Mouse (Mus musculus): Measurements from ENCODE around the gene Gja4. TPM values are rescaled to one million over a fixed set of nuclear protein-coding genes. Genes with fewer than 3 reads are reported as not detected.

Gene Gja4
- polyA plus RNA-seq, 1 experiment = not detected

GRCm38 (mm10) chr4:127327749-127328148 lies 13.9 kb upstream of the Gja4 start:
- TF ChIP-seq POLR2A (IDR thresholded peaks at IDR 0.05; ENCODE audit: insufficient read depth, low read depth, low read length) = no peak
- TF ChIP-seq CTCF (IDR thresholded peaks at IDR 0.05; ENCODE audit: insufficient read depth, low read depth, low read length) = no peak
- peaks cover 24% of the 10 kb centered on the region for H3K4me1 ChIP-seq (ENCODE audit: control insufficient read depth, insufficient read depth, low read length)
- no peak overlapping the region for H3K4me3 ChIP-seq (ENCODE audit: insufficient read depth, low read depth, low read length)
- 78% methylated on average over 6 of the region's 6 CpGs for WGBS
- H3K27ac ChIP-seq (ENCODE audit: insufficient read depth, low read depth, low read length) = no peak overlapping the region

- H3K4me3 ChIP-seq (ENCODE audit: insufficient read depth, low read depth, low read length) = no peak overlapping the region
- WGBS = 69% methylated on average over 7 of the region's 7 CpGs
- no peak overlapping the region for H3K27ac ChIP-seq (ENCODE audit: insufficient read depth, low read depth, low read length)
- H3K4me1 ChIP-seq (ENCODE audit: control insufficient read depth, insufficient read depth, low read length) = peaks cover 23% of the 10 kb centered on the region
- TF ChIP-seq CTCF (IDR thresholded peaks at IDR 0.05; ENCODE audit: insufficient read depth, low read depth, low read length) (no peak), POLR2A (IDR thresholded peaks at IDR 0.05; ENCODE audit: insufficient read depth, low read depth, low read length) (no peak)
These were observed 13.4 kb upstream of the Gja4 start for GRCm38 (mm10) chr4:127327258-127327657.

GRCm38 (mm10) chr4:127325276-127325675 lies 11.4 kb upstream of the Gja4 start:
- Histone ChIP-seq H3K27ac (ENCODE audit: insufficient read depth, low read depth, low read length) (no peak overlapping the region), H3K4me1 (ENCODE audit: control insufficient read depth, insufficient read depth, low read length) (peaks cover 11% of the 10 kb centered on the region), H3K4me3 (ENCODE audit: insufficient read depth, low read depth, low read length) (no peak overlapping the region)
- 86% methylated on average over 5 of the region's 5 CpGs for WGBS
- no peak for TF ChIP-seq POLR2A (IDR thresholded peaks at IDR 0.05; ENCODE audit: insufficient read depth, low read depth, low read length)

- 9% methylated on average over 6 of the region's 6 CpGs for WGBS
- H3K4me1 ChIP-seq (ENCODE audit: control insufficient read depth, insufficient read depth, low read length) = peaks cover 5% of the 10 kb centered on the region
- TF ChIP-seq CTCF (IDR thresholded peaks at IDR 0.05; ENCODE audit: insufficient read depth, low read depth, low read length) = peak; percentile 56
- TF ChIP-seq POLR2A (IDR thresholded peaks at IDR 0.05; ENCODE audit: insufficient read depth, low read depth, low read length) = no peak
- H3K4me3 ChIP-seq (ENCODE audit: insufficient read depth, low read depth, low read length) = no peak overlapping the region
- no peak overlapping the region for H3K27ac ChIP-seq (ENCODE audit: insufficient read depth, low read depth, low read length)
These were observed 10.9 kb upstream of the Gja4 start for GRCm38 (mm10) chr4:127324759-127325158.

GRCm38 (mm10) chr4:127324296-127324695 lies 10.5 kb upstream of the Gja4 start:
- Histone ChIP-seq H3K4me3 (ENCODE audit: insufficient read depth, low read depth, low read length) (no peak overlapping the region), H3K27ac (ENCODE audit: insufficient read depth, low read depth, low read length) (no peak overlapping the region), H3K4me1 (ENCODE audit: control insufficient read depth, insufficient read depth, low read length) (peaks cover 5% of the 10 kb centered on the region)
- TF ChIP-seq POLR2A (IDR thresholded peaks at IDR 0.05; ENCODE audit: insufficient read depth, low read depth, low read length) (no peak), CTCF (IDR thresholded peaks at IDR 0.05; ENCODE audit: insufficient read depth, low read depth, low read length) (no peak)
- 70% methylated on average over 10 of the region's 10 CpGs for WGBS

GRCm38 (mm10) chr4:127323651-127324050 lies 9.8 kb upstream of the Gja4 start:
- Histone ChIP-seq H3K27ac (ENCODE audit: insufficient read depth, low read depth, low read length) (no peak overlapping the region), H3K4me1 (ENCODE audit: control insufficient read depth, insufficient read depth, low read length) (peaks cover 5% of the 10 kb centered on the region), H3K4me3 (ENCODE audit: insufficient read depth, low read depth, low read length) (no peak overlapping the region)
- 92% methylated on average over 3 of the region's 3 CpGs for WGBS
- TF ChIP-seq CTCF (IDR thresholded peaks at IDR 0.05; ENCODE audit: insufficient read depth, low read depth, low read length) (no peak), POLR2A (IDR thresholded peaks at IDR 0.05; ENCODE audit: insufficient read depth, low read depth, low read length) (no peak)

- H3K4me3 ChIP-seq (ENCODE audit: insufficient read depth, low read depth, low read length) = no peak overlapping the region
- H3K27ac ChIP-seq (ENCODE audit: insufficient read depth, low read depth, low read length) = no peak overlapping the region
- WGBS = 6% methylated on average over 3 of the region's 3 CpGs
- peak; percentile 46; the same call in 1 of the 2 replicates for TF ChIP-seq CTCF (IDR thresholded peaks at IDR 0.05; ENCODE audit: insufficient read depth, low read depth, low read length)
- no peak for TF ChIP-seq POLR2A (IDR thresholded peaks at IDR 0.05; ENCODE audit: insufficient read depth, low read depth, low read length)
- H3K4me1 ChIP-seq (ENCODE audit: control insufficient read depth, insufficient read depth, low read length) = no peaks in the 10 kb centered on the region
These were observed 5.8 kb upstream of the Gja4 start for GRCm38 (mm10) chr4:127319613-127320012.

GRCm38 (mm10) chr4:127317143-127317542 lies 3.3 kb upstream of the Gja4 start:
- TF ChIP-seq POLR2A (IDR thresholded peaks at IDR 0.05; ENCODE audit: insufficient read depth, low read depth, low read length) (no peak), CTCF (IDR thresholded peaks at IDR 0.05; ENCODE audit: insufficient read depth, low read depth, low read length) (no peak)
- WGBS = 67% methylated on average over 4 of the region's 4 CpGs
- Histone ChIP-seq H3K27ac (ENCODE audit: insufficient read depth, low read depth, low read length) (no peak overlapping the region), H3K4me3 (ENCODE audit: insufficient read depth, low read depth, low read length) (no peak overlapping the region), H3K4me1 (ENCODE audit: control insufficient read depth, insufficient read depth, low read length) (peaks cover 12% of the 10 kb centered on the region)

GRCm38 (mm10) chr4:127315753-127316152 lies 1.9 kb upstream of the Gja4 start:
- H3K4me1 ChIP-seq (ENCODE audit: control insufficient read depth, insufficient read depth, low read length) = peaks cover 12% of the 10 kb centered on the region
- TF ChIP-seq CTCF (IDR thresholded peaks at IDR 0.05; ENCODE audit: insufficient read depth, low read depth, low read length) (no peak), POLR2A (IDR thresholded peaks at IDR 0.05; ENCODE audit: insufficient read depth, low read depth, low read length) (no peak)
- no peak overlapping the region for H3K27ac ChIP-seq (ENCODE audit: insufficient read depth, low read depth, low read length)
- H3K4me3 ChIP-seq (ENCODE audit: insufficient read depth, low read depth, low read length) = no peak overlapping the region
- 90% methylated on average over 8 of the region's 8 CpGs for WGBS

- WGBS = 60% methylated on average over 9 of the region's 9 CpGs
- H3K27ac ChIP-seq (ENCODE audit: insufficient read depth, low read depth, low read length) = no peak overlapping the region
- no peak overlapping the region for H3K4me3 ChIP-seq (ENCODE audit: insufficient read depth, low read depth, low read length)
- H3K4me1 ChIP-seq (ENCODE audit: control insufficient read depth, insufficient read depth, low read length) = peaks cover 12% of the 10 kb centered on the region
- no peak for TF ChIP-seq CTCF (IDR thresholded peaks at IDR 0.05; ENCODE audit: insufficient read depth, low read depth, low read length)
These were observed 746 bp upstream of the Gja4 start for GRCm38 (mm10) chr4:127314585-127314984.

All from olfactory bulb, adult 2 months (tissue).